Mouse (Mus musculus) small intestine, adult 2 months (tissue): ENCODE data around the gene Xxylt1.

ENCODE experiments used
- CTCF ChIP-seq: fragments of 200-500 bp; IDR thresholded peaks from 2 replicates; pipeline ENCODE4 v1.5.1; 2012; ENCODE audit warnings: low read depth, mild to moderate bottlenecking, control low read depth, inconsistent platforms, low read length, moderate library complexity, mixed read lengths; ENCODE audit not compliant: insufficient replicate concordance, insufficient read length; ENCODE audit errors: extremely low read depth
- POLR2A ChIP-seq: fragments of 200-500 bp; IDR thresholded peaks from 2 replicates; pipeline ENCODE4 v1.6.1; 2012; ENCODE audit warnings: low read depth, mild to moderate bottlenecking, control low read depth, inconsistent platforms, low read length, moderate library complexity

DNA sequence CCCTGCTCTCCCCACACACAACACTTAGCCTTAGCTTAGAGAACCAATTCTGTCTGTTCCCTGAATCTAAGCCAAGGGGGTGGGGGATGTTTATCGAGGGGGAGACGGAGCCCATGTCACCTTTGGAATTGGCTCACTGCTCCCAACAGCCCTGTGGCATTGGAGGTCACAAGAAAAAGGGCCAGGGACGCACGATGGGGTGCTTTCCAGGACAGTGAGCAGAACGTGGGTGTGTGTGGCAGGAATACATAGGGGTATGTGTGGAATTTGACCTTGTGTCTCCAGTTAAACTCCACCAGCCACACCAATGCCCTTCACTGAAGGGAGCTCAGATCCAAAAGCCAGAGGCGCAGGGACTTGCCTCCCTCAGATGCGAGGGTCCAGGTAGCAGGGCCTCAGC is 116.3 kb downstream of the Xxylt1 start:
- TF ChIP-seq POLR2A (no peak), CTCF (no peak)
